Mouse (Mus musculus) kidney, adult 9 months (tissue): ENCODE results near the gene Trpm4.
"Not testable (repeated sequence)": the region's sequence is repeated elsewhere in the genome, so short reads cannot be mapped to it uniquely, and the experiment has no call there.

Source experiments
- DNase-seq: peaks from one replicate; pipeline ENCODE4 v3.0.0; 2022

The Trpm4 gene

GRCm38 (mm10) chr7:45333431-45333982 is at the start of gene Trpm4:
Gene Trpm4 (minus strand): TSS chr7:45333780.
- peak; percentile 78 for DNase-seq

GRCm38 (mm10) chr7:45376057-45376456 is 42.5 kb upstream of the Trpm4 start:
- no peak for DNase-seq

DNA sequence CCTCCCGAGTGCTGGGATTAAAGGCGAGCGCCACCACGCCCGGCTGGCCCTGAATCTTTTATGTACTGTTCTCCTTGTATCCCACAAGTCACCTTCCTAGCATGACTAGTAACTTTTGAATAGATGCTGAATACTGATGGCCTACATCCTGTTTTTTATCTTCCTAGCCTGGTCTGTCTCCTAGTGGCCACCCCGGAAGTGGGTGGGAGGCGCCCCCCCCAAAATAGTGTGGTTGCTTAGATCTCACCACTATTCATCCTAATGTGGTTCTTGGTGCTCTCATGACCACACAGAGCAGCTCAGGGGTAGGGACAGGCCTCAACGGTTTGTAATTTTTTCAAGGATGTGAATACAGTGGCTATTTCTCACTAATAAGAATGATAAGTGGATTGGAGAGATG is 41.0 kb upstream of the Trpm4 start:
- DNase-seq = no peak

DNA sequence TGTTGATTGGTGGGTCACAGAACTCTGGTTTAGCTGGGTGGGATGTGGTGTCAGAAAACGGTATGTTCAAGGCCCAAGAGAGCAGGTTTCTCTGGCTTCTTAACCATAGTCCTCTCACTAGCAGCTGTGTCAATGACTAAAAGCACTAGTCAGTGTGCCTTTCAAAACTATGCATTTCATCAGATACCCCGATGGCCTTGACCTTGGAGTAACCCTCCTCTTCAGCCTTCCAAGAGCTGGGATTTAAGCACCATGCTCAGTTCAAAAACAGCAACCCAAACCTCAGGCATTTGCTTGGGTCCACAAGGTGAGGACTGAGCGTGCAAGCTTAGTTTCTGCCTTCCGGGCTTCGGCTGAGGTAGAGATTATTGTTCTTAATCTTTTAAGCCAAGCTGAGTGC is 38.8 kb upstream of the Trpm4 start:
- DNase-seq = no peak

DNA sequence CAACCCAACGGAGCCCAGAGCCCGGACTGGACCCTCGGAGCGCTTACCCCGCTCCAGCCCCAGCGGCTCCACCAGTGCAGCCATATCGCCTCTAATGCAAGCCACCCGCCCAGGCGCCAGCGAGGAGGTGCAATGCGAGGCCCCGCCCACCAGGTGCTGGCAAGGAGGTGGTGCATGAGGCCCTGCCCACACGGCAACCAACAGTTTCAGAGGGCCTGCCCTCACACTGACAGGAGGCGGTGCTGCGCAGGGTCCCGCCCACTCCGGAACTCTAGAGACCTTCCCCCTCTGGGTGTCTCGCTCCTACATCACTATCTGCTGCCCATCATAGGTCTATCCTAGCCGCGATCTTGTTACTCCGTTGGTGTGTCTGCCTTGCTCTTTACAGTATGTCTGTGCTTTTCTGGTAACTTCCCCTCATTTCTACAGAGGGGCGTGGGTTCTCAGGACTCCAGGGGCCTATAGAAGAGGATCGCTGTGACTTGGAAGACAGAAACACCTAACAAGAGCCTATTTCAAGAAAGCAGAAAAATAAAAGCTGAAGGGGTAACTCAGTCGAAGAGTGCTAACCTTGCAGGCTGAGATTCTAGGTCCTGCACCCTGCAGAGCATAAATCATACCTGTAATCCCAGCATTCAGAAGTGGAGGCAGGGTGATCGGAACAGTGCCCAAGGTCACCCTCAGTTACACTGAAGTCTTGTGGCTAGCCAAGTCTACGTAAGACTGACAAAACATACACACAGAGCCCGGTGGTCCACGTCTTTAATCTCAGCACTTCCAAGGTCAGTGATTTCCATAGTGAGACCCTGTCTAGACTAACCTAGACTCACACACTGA is 37.1 kb upstream of the Trpm4 start, which contains the start of gene Lin7b:
Lin7b (minus strand) TSS at position 109 of the 837 bp plus-strand sequence.
- peak; percentile 92 for DNase-seq

DNA sequence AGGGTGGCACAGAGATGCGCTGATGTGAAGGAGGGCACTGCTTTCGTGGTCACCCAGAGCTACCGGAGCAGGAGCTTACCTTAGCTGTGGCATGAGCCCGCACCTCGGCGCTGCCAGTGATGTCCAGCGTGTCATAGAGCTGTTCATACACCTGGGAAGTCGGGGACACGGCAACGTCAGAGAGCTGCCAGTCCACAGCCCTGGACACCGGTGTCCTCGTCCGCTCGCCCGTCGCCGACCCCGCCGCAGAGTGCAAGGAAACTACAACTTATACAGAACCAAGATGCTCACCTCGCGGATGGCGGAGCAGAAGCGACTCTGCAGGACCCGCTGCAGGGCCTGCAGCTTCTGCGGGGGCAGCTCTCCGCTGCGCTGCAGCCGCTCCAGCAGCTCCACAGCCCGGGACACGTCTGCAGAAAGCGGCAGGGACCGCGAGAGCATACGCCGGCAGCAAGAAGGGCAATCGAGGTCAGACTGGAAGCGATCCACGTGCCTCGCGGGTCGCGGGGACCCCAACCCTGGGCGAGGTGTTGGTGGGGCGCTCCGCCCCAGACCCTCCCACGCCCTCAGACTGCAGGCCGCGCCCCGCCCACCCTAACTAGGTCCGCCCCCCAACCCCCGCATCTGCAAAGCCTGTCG is 36.4 kb upstream of the Trpm4 start:
- no peak for DNase-seq

GRCm38 (mm10) chr7:45369022-45369745 is 35.6 kb upstream of the Trpm4 start:
- no peak for DNase-seq

GRCm38 (mm10) chr7:45368178-45368577 is 34.6 kb upstream of the Trpm4 start:
- no peak for DNase-seq

DNA sequence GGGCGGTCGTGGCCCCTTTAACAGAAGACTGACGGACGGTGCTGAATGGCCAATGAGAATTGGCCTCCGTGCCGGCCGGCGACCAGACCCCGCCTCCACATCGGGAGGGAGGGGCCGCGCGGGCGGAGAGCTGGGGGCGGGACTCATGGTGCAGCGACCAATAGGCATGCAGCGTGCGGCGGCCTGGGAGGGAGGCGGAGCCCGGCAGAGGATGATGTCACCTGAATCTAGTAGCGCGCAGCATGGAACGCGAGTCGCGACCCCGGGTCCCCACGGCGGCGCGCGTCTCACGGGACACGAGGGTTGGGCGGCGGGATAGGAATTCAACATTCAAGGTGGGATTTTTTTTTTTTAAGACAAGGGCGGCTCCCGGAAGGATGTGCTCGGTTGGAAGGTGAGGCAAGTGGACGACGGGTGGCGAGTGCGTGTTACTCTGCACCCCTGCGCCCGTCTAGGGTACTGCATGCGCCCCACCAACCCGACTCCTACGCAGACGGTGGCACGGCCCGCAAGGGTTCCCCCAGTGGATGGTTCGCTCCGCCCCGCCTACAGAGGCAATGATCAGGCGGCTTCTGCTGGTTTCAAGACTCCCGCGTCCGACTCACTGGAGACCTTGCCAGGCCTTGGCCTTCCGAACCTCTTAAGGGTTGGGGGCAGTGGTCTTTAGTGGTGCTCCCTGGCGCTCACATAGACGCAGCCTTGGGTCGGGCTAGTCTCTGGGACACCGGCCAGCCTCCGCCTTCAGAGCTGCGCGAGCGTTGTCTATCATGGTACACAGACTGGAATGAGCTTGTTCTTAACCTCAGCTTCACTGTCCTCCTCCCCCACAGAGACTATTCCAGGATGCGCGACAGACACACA is 33.7 kb upstream of the Trpm4 start:
- peak; percentile 97 for DNase-seq

- no peak for DNase-seq
Observed at GRCm38 (mm10) chr7:45366652-45367019, 33.1 kb upstream of the Trpm4 start, which contains the start of gene Ppfia3. Gene Ppfia3 (minus strand): TSS chr7:45367019.

GRCm38 (mm10) chr7:45365742-45366651 is 32.4 kb upstream of the Trpm4 start:
- DNase-seq = no peak

GRCm38 (mm10) chr7:45363983-45364382 is 30.4 kb upstream of the Trpm4 start:
- no peak for DNase-seq

DNA sequence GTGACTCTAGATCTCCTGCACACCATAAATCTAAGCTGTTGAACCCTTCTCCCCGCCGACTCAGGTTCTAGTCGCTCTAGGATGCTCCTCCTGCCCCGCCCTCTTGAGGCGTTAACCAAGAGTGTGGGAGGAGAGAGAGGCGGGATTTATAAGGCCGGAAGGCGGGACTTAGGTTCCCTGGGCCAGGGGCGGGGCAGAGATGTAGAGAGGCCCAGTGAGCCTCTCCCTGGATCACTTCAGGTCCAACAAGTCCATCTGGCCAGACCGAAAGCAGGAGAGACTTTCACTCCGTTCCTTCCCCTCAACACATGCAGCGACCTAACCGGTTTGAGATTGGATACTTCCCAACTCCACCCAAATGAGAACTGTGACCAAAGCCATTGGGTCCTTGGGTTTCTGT is 29.2 kb upstream of the Trpm4 start:
- DNase-seq = peak; percentile 49

- DNase-seq = peak; percentile 63
Observed at GRCm38 (mm10) chr7:45361243-45361804, 27.7 kb upstream of the Trpm4 start.

GRCm38 (mm10) chr7:45360404-45361125 is 27.0 kb upstream of the Trpm4 start:
- DNase-seq = no peak

- not testable (repeated sequence) for DNase-seq
Observed at GRCm38 (mm10) chr7:45359081-45359480, 25.5 kb upstream of the Trpm4 start.

DNA sequence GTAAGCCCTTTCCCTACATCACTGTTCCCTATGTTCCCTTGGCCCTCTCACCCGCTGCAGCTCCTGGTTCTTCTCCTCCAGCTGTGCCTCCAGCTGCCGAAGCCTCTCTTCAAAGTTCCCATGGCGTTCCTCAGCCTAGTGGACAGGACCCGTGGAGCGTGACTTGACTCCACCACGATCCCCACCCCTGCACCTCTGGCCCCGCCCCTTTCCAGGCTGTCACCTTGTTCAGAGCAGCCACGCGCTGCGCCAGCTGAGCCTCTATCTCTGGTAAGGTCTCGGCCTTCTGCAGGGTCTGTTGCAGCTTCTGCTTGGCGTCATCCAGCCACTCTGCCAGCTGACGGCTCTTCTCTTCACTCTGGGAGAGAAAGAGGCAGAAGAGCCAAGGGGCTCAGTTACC is 22.5 kb upstream of the Trpm4 start:
- no peak for DNase-seq

DNA sequence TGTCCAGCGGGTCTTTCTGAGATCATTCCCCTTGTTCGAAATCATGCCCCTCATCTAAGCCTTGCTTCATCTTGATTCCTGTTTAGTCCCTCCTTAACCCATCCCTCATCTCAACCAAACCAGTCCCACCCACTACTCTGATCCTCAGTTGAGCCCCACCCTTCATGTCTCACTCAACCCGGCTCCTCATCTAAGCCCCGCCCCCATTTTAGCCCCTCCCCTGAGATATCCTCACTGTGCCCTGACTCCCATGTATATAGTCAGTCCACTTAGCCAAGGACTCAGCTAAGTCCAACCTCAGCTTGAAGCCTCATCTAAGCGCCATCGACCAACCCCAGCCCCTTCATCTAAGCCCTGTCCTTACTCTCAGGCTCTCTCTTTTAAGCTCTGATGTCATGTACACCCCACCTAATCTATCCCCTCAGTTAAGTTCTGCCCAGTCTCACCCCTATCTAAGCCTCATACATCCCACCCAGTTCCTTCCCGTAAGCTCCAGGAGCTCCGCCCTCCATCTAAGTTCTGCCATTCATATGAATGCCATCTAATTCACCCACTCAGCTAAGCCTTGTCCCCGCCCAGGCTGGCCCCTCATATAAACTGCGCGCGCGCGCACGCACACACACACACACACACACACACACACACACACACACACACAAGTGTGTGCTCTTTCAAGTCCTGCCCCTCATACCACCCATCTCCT is 21.9 kb upstream of the Trpm4 start:
- DNase-seq = no peak

DNA sequence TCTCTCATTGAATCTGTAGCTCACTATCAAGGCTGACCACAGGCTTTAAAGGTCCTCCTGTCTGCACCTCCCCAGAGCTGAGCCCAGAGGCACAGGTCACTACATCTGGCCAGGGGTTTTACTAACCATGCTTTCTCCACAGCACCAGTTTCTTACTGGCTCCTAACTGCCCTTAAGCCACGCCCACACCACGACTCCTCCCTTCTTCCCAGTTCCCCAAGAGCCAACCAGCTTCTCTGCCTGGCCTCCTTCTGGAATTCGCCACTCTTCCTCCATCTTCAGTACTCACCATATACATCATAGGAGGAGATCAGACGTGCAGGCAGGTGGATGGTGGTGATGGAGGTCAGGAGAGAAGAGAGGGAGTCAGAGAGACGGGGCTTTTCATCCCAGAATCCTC is 19.5 kb upstream of the Trpm4 start:
- DNase-seq = no peak
